7 mouse cellular contexts compared by ENCODE assay signal in genomic region chr9:107738020-107738840, GRCm38 (mm10). TPM values are rescaled to one million over a fixed set of nuclear protein-coding genes. Genes with fewer than 3 reads are reported as not detected.
DNase-seq lines count a peak whose midpoint lies in the region; ATAC-seq lines count a peak whose summit lies in the region.

No protein-coding gene starts in this region.

- H3K9ac ChIP-seq in embryonic facial prominence, embryonic 11.5 days (replicated peaks; ENCODE audit: low read length): no peak overlapping the region
- no peak overlapping the region for H3K9ac ChIP-seq in midbrain, embryonic 14.5 days (replicated peaks; ENCODE audit: low read length)

- no peaks in the 10 kb centered on the region for H3K27me3 ChIP-seq in embryonic facial prominence, embryonic 11.5 days (ENCODE audit: control insufficient read depth, insufficient read depth, low read length)
- no peaks in the 10 kb centered on the region for H3K27me3 ChIP-seq in limb, embryonic 10.5 days (ENCODE audit: low read depth, poor library complexity, severe bottlenecking)
- H3K27me3 ChIP-seq in midbrain, embryonic 14.5 days (ENCODE audit: control insufficient read depth, insufficient read depth, low read length): no peaks in the 10 kb centered on the region

- no peak overlapping the region for H3K4me2 ChIP-seq in embryonic facial prominence, embryonic 11.5 days (ENCODE audit: low read depth, low read length)
- no peak overlapping the region for H3K4me2 ChIP-seq in midbrain, embryonic 14.5 days (ENCODE audit: low read length)

- no peak overlapping the region for H3K4me3 ChIP-seq in embryonic facial prominence, embryonic 11.5 days (ENCODE audit: low read depth, low read length)
- peak overlapping the region; percentile 7; the same call in 1 of the 2 replicates for H3K4me3 ChIP-seq in limb, embryonic 10.5 days
- no peak overlapping the region for H3K4me3 ChIP-seq in midbrain, embryonic 14.5 days (replicated peaks; ENCODE audit: low read depth, low read length)

- peak; percentile 91 for DNase-seq in adrenal gland, postnatal 10 days
- DNase-seq in embryonic facial prominence, embryonic 11.5 days (ENCODE audit: low spot score): peak; percentile 92
- peak; percentile 83 to 93 for DNase-seq in heart, adult 18-20 months
- peak; percentile 92 for DNase-seq in kidney, adult 18-20 months
- peak; percentile 97 for DNase-seq in limb, embryonic 10.5 days (ENCODE audit: low spot score)
- peak; percentile 93 for DNase-seq in midbrain, embryonic 14.5 days
- DNase-seq in spleen, adult 12 weeks (ENCODE audit: low spot score): peak; percentile 69

- H3K36me3 ChIP-seq in embryonic facial prominence, embryonic 11.5 days (replicated peaks; ENCODE audit: control insufficient read depth, insufficient read depth, low read depth, low read length): peaks cover 24% of the 10 kb centered on the region
- H3K36me3 ChIP-seq in limb, embryonic 10.5 days: peaks cover 54% of the 10 kb centered on the region
- peaks cover 51% of the 10 kb centered on the region for H3K36me3 ChIP-seq in midbrain, embryonic 14.5 days (ENCODE audit: control insufficient read depth, insufficient read depth, low read length)

- no peaks in the 10 kb centered on the region for H3K9me3 ChIP-seq in embryonic facial prominence, embryonic 11.5 days (replicated peaks; ENCODE audit: control insufficient read depth, low read length)
- H3K9me3 ChIP-seq in limb, embryonic 10.5 days (replicated peaks): no peaks in the 10 kb centered on the region
- H3K9me3 ChIP-seq in midbrain, embryonic 14.5 days (ENCODE audit: control insufficient read depth, low read length): no peaks in the 10 kb centered on the region

- H3K27ac ChIP-seq in embryonic facial prominence, embryonic 11.5 days (replicated peaks; ENCODE audit: low read depth, low read length): no peak overlapping the region
- H3K27ac ChIP-seq in limb, embryonic 10.5 days: no peak overlapping the region
- peak overlapping the region; percentile 72 for H3K27ac ChIP-seq in midbrain, embryonic 14.5 days (replicated peaks; ENCODE audit: low read depth, low read length)

- 22% methylated on average over 7 of the region's 7 CpGs for WGBS in embryonic facial prominence, embryonic 11.5 days
- WGBS in limb, embryonic 10.5 days: 24% methylated on average over 7 of the region's 7 CpGs
- 20% methylated on average over 7 of the region's 7 CpGs for WGBS in midbrain, embryonic 14.5 days

- H3K4me1 ChIP-seq in embryonic facial prominence, embryonic 11.5 days (ENCODE audit: control insufficient read depth, insufficient read depth, low read length): peaks cover 17% of the 10 kb centered on the region
- H3K4me1 ChIP-seq in limb, embryonic 10.5 days: peaks cover 43% of the 10 kb centered on the region
- H3K4me1 ChIP-seq in midbrain, embryonic 14.5 days (ENCODE audit: control insufficient read depth, insufficient read depth, low read length): peaks cover 29% of the 10 kb centered on the region

- ATAC-seq in embryonic facial prominence, embryonic 11.5 days (replicated peaks; ENCODE audit: insufficient number of reproducible peaks, low FRiP score, low TSS enrichment, low read depth): peak; percentile 44
- ATAC-seq in midbrain, embryonic 14.5 days (ENCODE audit: low FRiP score, low TSS enrichment): peak; percentile 40; the same call in 1 of the 2 replicates

RNA-seq across cellular contexts. Expression of gene Sema3f, which starts 28.0 kb away (rescaled TPM):
- total RNA-seq in adrenal gland, postnatal 10 days (2021): 10 to 100 TPM; 20.2 to 24.8 TPM
- polyA plus RNA-seq in embryonic facial prominence, embryonic 11.5 days (2014; fragmentation: Nextera tagmentation; extraction: Ambion mirVana): 17.6 and 17.7 TPM in 2 replicates
- total RNA-seq in heart, adult 18-20 months (2021): 10 to 100 TPM; 14.7 to 16.5 TPM
- polyA plus RNA-seq in limb, embryonic 10.5 days (2016; fragmentation: Nextera tagmentation; extraction: Ambion mirVana): 31.7 and 33.6 TPM in 2 replicates
- polyA plus RNA-seq in midbrain, embryonic 14.5 days (2014; fragmentation: Nextera tagmentation; extraction: Ambion mirVana): 34.0 and 37.0 TPM in 2 replicates

RNA-seq across cellular contexts. Expression of gene Rbm5, which starts 32.6 kb away (rescaled TPM):
- total RNA-seq in adrenal gland, postnatal 10 days (2021): 100 to 1,000 TPM in 1 of 2 experiments, 10 to 100 TPM in 1; 97.7 to 131 TPM
- 184 and 198 TPM in 2 replicates for polyA plus RNA-seq in embryonic facial prominence, embryonic 11.5 days (2014; fragmentation: Nextera tagmentation; extraction: Ambion mirVana)
- total RNA-seq in heart, adult 18-20 months (2021): 10 to 100 TPM; 48.6 to 57.9 TPM
- polyA plus RNA-seq in limb, embryonic 10.5 days (2016; fragmentation: Nextera tagmentation; extraction: Ambion mirVana): 164 and 214 TPM in 2 replicates
- 190 and 241 TPM in 2 replicates for polyA plus RNA-seq in midbrain, embryonic 14.5 days (2014; fragmentation: Nextera tagmentation; extraction: Ambion mirVana)

RNA-seq across cellular contexts. Expression of gene Gnat1, which starts 58.7 kb away (rescaled TPM):
- under 1 TPM; 0.33 to 0.42 TPM for total RNA-seq in adrenal gland, postnatal 10 days (2021)
- 1.4 TPM in 1 of 2 replicates, not detected in the other for polyA plus RNA-seq in embryonic facial prominence, embryonic 11.5 days (2014; fragmentation: Nextera tagmentation; extraction: Ambion mirVana)
- not detected for total RNA-seq in heart, adult 18-20 months (2021)
- polyA plus RNA-seq in limb, embryonic 10.5 days (2016; fragmentation: Nextera tagmentation; extraction: Ambion mirVana): 2.6 and 3.3 TPM in 2 replicates
- polyA plus RNA-seq in midbrain, embryonic 14.5 days (2014; fragmentation: Nextera tagmentation; extraction: Ambion mirVana): 0.97 and 2.0 TPM in 2 replicates
